Mouse (Mus musculus): ENCODE measurements around the gene Bckdk. TPM values are rescaled to one million over a fixed set of nuclear protein-coding genes. Genes with fewer than 3 reads are reported as not detected.

Gene Bckdk
- polyA plus RNA-seq, 1 experiment from 2014 or later, result 198 TPM

DNA sequence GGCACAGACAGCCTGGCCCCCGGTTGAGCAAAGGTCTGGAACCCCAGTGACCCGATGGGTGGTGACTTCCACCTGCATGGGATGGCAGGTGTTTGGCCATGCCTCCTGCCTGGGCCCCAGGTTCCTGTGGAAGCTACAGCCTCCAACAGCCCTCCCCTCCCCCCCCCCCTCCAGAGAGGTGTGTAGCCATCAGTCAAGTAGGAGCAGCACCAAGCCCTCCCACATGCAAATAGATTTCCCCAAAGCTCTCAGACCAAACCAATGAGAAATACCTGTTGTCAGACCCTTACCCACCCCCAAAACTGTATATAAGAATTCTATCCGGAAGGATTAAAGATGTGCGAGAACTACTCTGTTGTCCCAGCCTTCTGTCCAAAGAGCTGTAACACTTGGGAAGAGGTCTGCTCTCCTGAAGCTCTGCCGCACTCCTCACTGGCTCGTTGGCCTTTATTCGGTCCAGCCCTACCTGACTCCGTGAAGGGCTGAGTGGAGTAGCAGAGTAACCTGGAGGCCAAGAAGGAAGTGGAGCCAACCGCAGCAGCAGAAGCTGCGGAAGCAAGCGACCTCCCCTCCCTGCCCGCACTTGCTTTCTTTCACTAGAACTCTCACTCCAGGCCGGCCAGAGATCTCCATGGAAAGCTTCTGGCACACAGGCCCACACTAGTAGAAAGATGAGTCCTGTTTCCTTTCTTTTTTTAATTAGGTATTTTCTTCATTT lies 49.1 kb downstream of the Bckdk start:
- H3K9ac ChIP-seq (ENCODE audit: low read depth, low read length), result no peak overlapping the region
- no peak overlapping the region for H3K27ac ChIP-seq (ENCODE audit: low read length)
- no peak for ATAC-seq
- 0 out of 2 replicates have a peak, but pooled peaks cover 2% of the 10 kb centered on the region for H3K4me1 ChIP-seq (ENCODE audit: control insufficient read depth, insufficient read depth, low read length)
- H3K4me3 ChIP-seq (ENCODE audit: low read length), result no peak overlapping the region
- 46% methylated on average over 13 of the region's 13 CpGs for WGBS
- H3K36me3 ChIP-seq (ENCODE audit: control insufficient read depth, insufficient read depth, low read length), result no peaks in the 10 kb centered on the region
- no peaks in the 10 kb centered on the region for H3K9me3 ChIP-seq (ENCODE audit: control insufficient read depth, low read length)
- no peak overlapping the region for H3K4me2 ChIP-seq (ENCODE audit: low read depth, low read length)
- no peaks in the 10 kb centered on the region for H3K27me3 ChIP-seq (replicated peaks; ENCODE audit: control insufficient read depth, insufficient read depth, low read length)

DNA sequence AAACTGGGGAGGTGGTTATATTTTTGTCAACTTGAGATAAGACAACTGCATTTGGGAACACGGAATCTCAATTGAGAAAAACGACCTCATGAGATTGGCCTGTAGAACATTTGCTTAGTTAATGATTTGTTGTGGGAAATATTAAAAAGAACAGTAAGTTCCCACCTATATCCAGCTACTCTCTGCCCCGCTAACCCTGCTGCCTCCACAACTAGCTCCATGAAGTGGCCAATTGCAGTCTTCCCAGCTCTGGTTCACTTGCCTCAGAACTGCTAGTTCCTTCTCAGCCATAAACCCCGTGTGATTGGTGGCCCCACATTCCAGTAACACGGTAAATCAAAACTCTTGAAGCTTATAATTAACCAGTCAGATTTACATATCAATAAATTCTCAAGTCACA lies 55.5 kb downstream of the Bckdk start:
- Histone ChIP-seq H3K4me3 (ENCODE audit: low read length) (no peak overlapping the region), H3K4me2 (ENCODE audit: low read depth, low read length) (no peak overlapping the region), H3K36me3 (ENCODE audit: control insufficient read depth, insufficient read depth, low read length) (no peaks in the 10 kb centered on the region), H3K4me1 (ENCODE audit: control insufficient read depth, insufficient read depth, low read length) (no peaks in the 10 kb centered on the region), H3K27me3 (replicated peaks; ENCODE audit: control insufficient read depth, insufficient read depth, low read length) (no peaks in the 10 kb centered on the region), H3K9me3 (ENCODE audit: control insufficient read depth, low read length) (no peaks in the 10 kb centered on the region), H3K27ac (ENCODE audit: low read length) (no peak overlapping the region), H3K9ac (ENCODE audit: low read depth, low read length) (no peak overlapping the region)
- WGBS, result 56% methylated on average over 5 of the region's 5 CpGs
- no peak for ATAC-seq

Other genes starting within 250 kb of the Bckdk start
- gene Bcl7c, start 195.1 kb upstream of the Bckdk start, polyA plus RNA-seq (2015; fragmentation: Nextera tagmentation; extraction: Ambion mirVana), result 24.9 and 34.5 TPM in 2 replicates
- gene Ctf1, start 191.3 kb upstream of the Bckdk start, polyA plus RNA-seq (2015; fragmentation: Nextera tagmentation; extraction: Ambion mirVana), result 5.2 and 6.5 TPM in 2 replicates
- gene Ctf2, start 171.9 kb upstream of the Bckdk start, polyA plus RNA-seq (2015; fragmentation: Nextera tagmentation; extraction: Ambion mirVana), result 0.07 and 0.12 TPM in 2 replicates
- 1.9 and 2.4 TPM in 2 replicates for gene Fbxl19, start 159.5 kb upstream of the Bckdk start, polyA plus RNA-seq (2015; fragmentation: Nextera tagmentation; extraction: Ambion mirVana)
- 24.6 and 24.9 TPM in 2 replicates for gene Orai3, start 134.3 kb upstream of the Bckdk start, polyA plus RNA-seq (2015; fragmentation: Nextera tagmentation; extraction: Ambion mirVana)
- 6.2 and 11.4 TPM in 2 replicates for gene Setd1a, start 127.4 kb upstream of the Bckdk start, polyA plus RNA-seq (2015; fragmentation: Nextera tagmentation; extraction: Ambion mirVana)
- gene Gm49388, start 118.5 kb upstream of the Bckdk start, polyA plus RNA-seq (2015; fragmentation: Nextera tagmentation; extraction: Ambion mirVana), result not detected in 2 replicates
- gene Hsd3b7, start 103.5 kb upstream of the Bckdk start, polyA plus RNA-seq (2015; fragmentation: Nextera tagmentation; extraction: Ambion mirVana), result 37.6 and 38.4 TPM in 2 replicates
- 44.7 and 47.5 TPM in 2 replicates for gene Stx4a, start 79.8 kb upstream of the Bckdk start, polyA plus RNA-seq (2015; fragmentation: Nextera tagmentation; extraction: Ambion mirVana)
- gene Stx1b, start 79.5 kb upstream of the Bckdk start, polyA plus RNA-seq (2015; fragmentation: Nextera tagmentation; extraction: Ambion mirVana), result 1.7 and 2.0 TPM in 2 replicates
- gene Zfp646, start 27.9 kb upstream of the Bckdk start, polyA plus RNA-seq (2015; fragmentation: Nextera tagmentation; extraction: Ambion mirVana), result 7.2 and 8.9 TPM in 2 replicates
- gene Zfp668, start 27.3 kb upstream of the Bckdk start, polyA plus RNA-seq (2015; fragmentation: Nextera tagmentation; extraction: Ambion mirVana), result 11.6 and 14.6 TPM in 2 replicates
- 2.6 and 4.0 TPM in 2 replicates for gene Prss53, start 13.1 kb upstream of the Bckdk start, polyA plus RNA-seq (2015; fragmentation: Nextera tagmentation; extraction: Ambion mirVana)
- not detected in 2 replicates for gene Gm21974, start 8.6 kb upstream of the Bckdk start, polyA plus RNA-seq (2015; fragmentation: Nextera tagmentation; extraction: Ambion mirVana)
- gene Vkorc1, start 8.5 kb upstream of the Bckdk start, polyA plus RNA-seq (2015; fragmentation: Nextera tagmentation; extraction: Ambion mirVana), result 260 and 261 TPM in 2 replicates
- gene Kat8, start 8.4 kb downstream of the Bckdk start, polyA plus RNA-seq (2015; fragmentation: Nextera tagmentation; extraction: Ambion mirVana), result 27.3 and 29.2 TPM in 2 replicates
- 82.2 and 90.8 TPM in 2 replicates for gene Prss8, start 26.0 kb downstream of the Bckdk start, polyA plus RNA-seq (2015; fragmentation: Nextera tagmentation; extraction: Ambion mirVana)
- gene Prss36, start 42.6 kb downstream of the Bckdk start, polyA plus RNA-seq (2015; fragmentation: Nextera tagmentation; extraction: Ambion mirVana), result 9.6 and 10.3 TPM in 2 replicates
- gene Fus, start 63.4 kb downstream of the Bckdk start, polyA plus RNA-seq (2015; fragmentation: Nextera tagmentation; extraction: Ambion mirVana), result 204 and 215 TPM in 2 replicates
- gene Pycard, start 89.8 kb downstream of the Bckdk start, polyA plus RNA-seq (2015; fragmentation: Nextera tagmentation; extraction: Ambion mirVana), result 623 and 626 TPM in 2 replicates
- 0.38 and 0.60 TPM in 2 replicates for gene Trim72, start 99.9 kb downstream of the Bckdk start, polyA plus RNA-seq (2015; fragmentation: Nextera tagmentation; extraction: Ambion mirVana)
- 2.4 and 2.5 TPM in 2 replicates for gene Itgam, start 158.6 kb downstream of the Bckdk start, polyA plus RNA-seq (2015; fragmentation: Nextera tagmentation; extraction: Ambion mirVana)
- not detected in 2 replicates for gene Gm49368, start 158.6 kb downstream of the Bckdk start, polyA plus RNA-seq (2015; fragmentation: Nextera tagmentation; extraction: Ambion mirVana)
- 0.75 and 0.92 TPM in 2 replicates for gene Itgax, start 225.5 kb downstream of the Bckdk start, polyA plus RNA-seq (2015; fragmentation: Nextera tagmentation; extraction: Ambion mirVana)

All from intestine, embryonic 16.5 days (tissue).